Mouse (Mus musculus) neural tube, embryonic 15.5 days (tissue): ENCODE results near the gene Irgq. TPM values are rescaled to one million over a fixed set of nuclear protein-coding genes. Genes with fewer than 3 reads are reported as not detected.
A peak's percentile ranks its signal among the peaks of the same experiment; 100 is the strongest.
"Not testable (repeated sequence)": the region's sequence is repeated elsewhere in the genome, so short reads cannot be mapped to it uniquely, and the experiment has no call there.

Source experiments
- ATAC-seq: fragments of 200-750 bp; cut with Nextera tagmentation; 2 replicates; pipeline ENCODE4 v1.8.0; 2017; ENCODE audit warnings: mild to moderate bottlenecking, moderate TSS enrichment, moderate library complexity; ENCODE audit not compliant: low FRiP score
- H3K27ac ChIP-seq: fragments of 300-500 bp; sonication (generic); replicated peaks from 2 replicates; pipeline ENCODE4 v1.5.1; 2015; ENCODE audit warnings: mild to moderate bottlenecking, inconsistent platforms
- H3K27me3 ChIP-seq: fragments of 300-500 bp; sonication (generic); replicated peaks from 2 replicates; pipeline ENCODE4 v1.6.1; 2015; ENCODE audit warnings: inconsistent platforms
- H3K36me3 ChIP-seq: fragments of 300-500 bp; sonication (generic); 2 replicates; pipeline ENCODE4 v1.6.1; 2015; ENCODE audit warnings: inconsistent platforms
- H3K4me1 ChIP-seq: fragments of 300-500 bp; sonication (generic); 2 replicates; pipeline ENCODE4 v1.6.1; 2015; ENCODE audit warnings: inconsistent platforms
- H3K4me2 ChIP-seq: fragments of 300-500 bp; sonication (generic); 2 replicates; pipeline ENCODE4 v1.6.1; 2015; ENCODE audit warnings: inconsistent platforms, mild to moderate bottlenecking, moderate library complexity
- H3K4me3 ChIP-seq: fragments of 300-500 bp; sonication (generic); replicated peaks from 2 replicates; pipeline ENCODE4 v1.5.1; 2015; ENCODE audit warnings: mild to moderate bottlenecking, inconsistent platforms
- H3K9ac ChIP-seq: fragments of 300-500 bp; sonication (generic); replicated peaks from 2 replicates; pipeline ENCODE4 v1.6.1; 2015; ENCODE audit warnings: mild to moderate bottlenecking, inconsistent platforms
- H3K9me3 ChIP-seq: fragments of 300-500 bp; sonication (generic); replicated peaks from 2 replicates; pipeline ENCODE4 v1.6.1; 2016; ENCODE audit warnings: inconsistent platforms
- WGBS: fragments of 180-500 bp; shearing (Covaris S2); methylation state at CpG from one replicate; pipeline ENCODE4 v1.1.7; 2015; ENCODE audit warnings: mixed read lengths; 5-methylcytosine and 5-hydroxymethylcytosine counted together
- polyA plus RNA-seq: library from polyadenylated mRNA; unstranded; fragments of >200 nt; fragmentation: Nextera tagmentation; extraction: Ambion mirVana; gene quantifications from 2 replicates; pipeline ENCODE4 v1.2.1, GENCODE M21; 2015

Irgq gene
- polyA plus RNA-seq, 1 experiment from 2014 or later: 21.1 TPM

GRCm38 (mm10) chr7:24517077-24517476 is 13.4 kb upstream of the Irgq start:
- H3K27me3 ChIP-seq: no peaks in the 10 kb centered on the region
- H3K4me1 ChIP-seq: peaks cover 23% of the 10 kb centered on the region
- ATAC-seq: peak; percentile 29; the same call in 1 of the 2 replicates
- no peak overlapping the region; the same call in none of the 2 replicates for H3K27ac ChIP-seq
- H3K4me3 ChIP-seq: no peak overlapping the region
- 38% methylated on average over 5 of the region's 5 CpGs for WGBS
- H3K4me2 ChIP-seq: no peak overlapping the region
- no peak overlapping the region for H3K9ac ChIP-seq
- peaks cover 35% of the 10 kb centered on the region for H3K36me3 ChIP-seq
- no peaks in the 10 kb centered on the region for H3K9me3 ChIP-seq

- Histone ChIP-seq H3K4me3 (no peak overlapping the region), H3K9ac (peak overlapping the region; percentile 21; the same call in 1 of the 2 replicates), H3K4me1 (peaks cover 22% of the 10 kb centered on the region), H3K27ac (peak overlapping the region; percentile 66), H3K4me2 (no peak overlapping the region), H3K36me3 (peaks cover 32% of the 10 kb centered on the region), H3K9me3 (no peaks in the 10 kb centered on the region), H3K27me3 (no peaks in the 10 kb centered on the region)
- 38% methylated on average over 6 of the region's 6 CpGs for WGBS
- ATAC-seq: peak; percentile 29; the same call in 1 of the 2 replicates
These were observed 12.8 kb upstream of the Irgq start for GRCm38 (mm10) chr7:24517654-24518053.

GRCm38 (mm10) chr7:24519130-24519529 is 11.4 kb upstream of the Irgq start:
- no peak for ATAC-seq
- peaks cover 14% of the 10 kb centered on the region for H3K4me1 ChIP-seq
- no peak overlapping the region for H3K4me3 ChIP-seq
- H3K27me3 ChIP-seq: no peaks in the 10 kb centered on the region
- 45% methylated on average over 3 of the region's 3 CpGs for WGBS
- no peaks in the 10 kb centered on the region for H3K9me3 ChIP-seq
- H3K36me3 ChIP-seq: peaks cover 28% of the 10 kb centered on the region
- no peak overlapping the region for H3K9ac ChIP-seq
- no peak overlapping the region for H3K27ac ChIP-seq
- H3K4me2 ChIP-seq: no peak overlapping the region

DNA sequence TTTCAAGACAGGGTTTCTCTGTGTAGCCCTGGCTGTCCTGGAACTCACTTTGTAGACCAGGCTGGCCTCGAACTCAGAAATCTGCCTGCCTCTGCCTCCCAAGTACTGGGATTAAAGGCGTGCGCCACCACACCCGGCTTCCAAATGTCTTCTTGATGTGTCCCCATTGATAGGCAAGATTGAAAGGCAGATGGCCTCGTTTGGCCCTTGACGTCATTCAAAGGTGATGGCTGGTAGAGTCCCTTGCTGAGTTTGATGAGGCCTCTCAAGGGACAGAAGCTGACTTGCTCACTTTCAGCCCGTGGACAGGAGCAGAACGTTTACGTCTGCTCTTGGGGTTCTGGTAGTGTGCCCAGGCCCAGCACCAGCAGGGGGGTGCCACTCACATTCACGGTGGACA is 10.4 kb upstream of the Irgq start:
- not testable (repeated sequence) for ATAC-seq
- WGBS: 89% methylated on average over 10 of the region's 10 CpGs
- peaks cover 13% of the 10 kb centered on the region for H3K4me1 ChIP-seq

GRCm38 (mm10) chr7:24522805-24523204 is 7.7 kb upstream of the Irgq start:
- Histone ChIP-seq H3K4me3 (no peak overlapping the region), H3K27me3 (no peaks in the 10 kb centered on the region), H3K4me1 (peaks cover 17% of the 10 kb centered on the region), H3K9ac (no peak overlapping the region), H3K36me3 (peaks cover 6% of the 10 kb centered on the region; the same call in 1 of the 2 replicates), H3K4me2 (no peak overlapping the region), H3K27ac (no peak overlapping the region), H3K9me3 (no peaks in the 10 kb centered on the region)
- ATAC-seq: no peak
- 59% methylated on average over 5 of the region's 5 CpGs for WGBS

More for the DNA sequence above, 10.4 kb upstream of the Irgq start:
- not testable (repeated sequence) for H3K27ac ChIP-seq, H3K4me3 ChIP-seq, H3K27me3 ChIP-seq, H3K9ac ChIP-seq, H3K4me2 ChIP-seq, H3K9me3 ChIP-seq
- H3K36me3 ChIP-seq: peaks cover 19% of the 10 kb centered on the region

GRCm38 (mm10) chr7:24523723-24524122 is 6.8 kb upstream of the Irgq start:
- Histone ChIP-seq H3K36me3 (peaks cover under 1% of the 10 kb centered on the region; the same call in 1 of the 2 replicates), H3K9ac (no peak overlapping the region), H3K27ac (no peak overlapping the region), H3K4me1 (peaks cover 14% of the 10 kb centered on the region), H3K27me3 (no peaks in the 10 kb centered on the region), H3K9me3 (no peaks in the 10 kb centered on the region), H3K4me3 (no peak overlapping the region), H3K4me2 (no peak overlapping the region)
- no peak for ATAC-seq
- WGBS: 89% methylated on average over 6 of the region's 6 CpGs

DNA sequence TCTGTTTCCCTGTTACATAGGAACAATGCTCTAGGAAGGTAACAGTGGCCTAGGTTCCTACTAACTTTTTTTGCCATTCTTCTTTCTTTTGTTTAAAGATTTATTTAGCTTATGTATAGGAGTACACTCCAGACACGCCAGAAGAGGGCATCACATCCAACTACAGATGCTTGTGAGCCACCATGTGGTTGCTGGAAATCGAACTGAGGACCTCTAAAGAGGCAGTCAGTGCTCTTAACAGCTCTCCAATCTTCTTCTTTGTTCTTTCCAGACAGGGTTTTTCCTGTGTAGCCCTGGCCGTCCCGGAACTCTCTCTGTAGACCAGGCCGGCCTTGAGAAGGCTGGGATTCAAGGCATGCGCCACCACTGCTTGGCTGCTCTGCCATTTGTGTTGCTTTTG is 5.5 kb upstream of the Irgq start:
- WGBS: 82% methylated on average over 6 of the region's 6 CpGs
- Histone ChIP-seq H3K4me3 (no peak overlapping the region), H3K36me3 (no peaks in the 10 kb centered on the region), H3K9me3 (no peaks in the 10 kb centered on the region), H3K4me1 (peaks cover 25% of the 10 kb centered on the region), H3K27ac (no peak overlapping the region), H3K27me3 (no peaks in the 10 kb centered on the region), H3K4me2 (no peak overlapping the region), H3K9ac (no peak overlapping the region)
- no peak for ATAC-seq

DNA sequence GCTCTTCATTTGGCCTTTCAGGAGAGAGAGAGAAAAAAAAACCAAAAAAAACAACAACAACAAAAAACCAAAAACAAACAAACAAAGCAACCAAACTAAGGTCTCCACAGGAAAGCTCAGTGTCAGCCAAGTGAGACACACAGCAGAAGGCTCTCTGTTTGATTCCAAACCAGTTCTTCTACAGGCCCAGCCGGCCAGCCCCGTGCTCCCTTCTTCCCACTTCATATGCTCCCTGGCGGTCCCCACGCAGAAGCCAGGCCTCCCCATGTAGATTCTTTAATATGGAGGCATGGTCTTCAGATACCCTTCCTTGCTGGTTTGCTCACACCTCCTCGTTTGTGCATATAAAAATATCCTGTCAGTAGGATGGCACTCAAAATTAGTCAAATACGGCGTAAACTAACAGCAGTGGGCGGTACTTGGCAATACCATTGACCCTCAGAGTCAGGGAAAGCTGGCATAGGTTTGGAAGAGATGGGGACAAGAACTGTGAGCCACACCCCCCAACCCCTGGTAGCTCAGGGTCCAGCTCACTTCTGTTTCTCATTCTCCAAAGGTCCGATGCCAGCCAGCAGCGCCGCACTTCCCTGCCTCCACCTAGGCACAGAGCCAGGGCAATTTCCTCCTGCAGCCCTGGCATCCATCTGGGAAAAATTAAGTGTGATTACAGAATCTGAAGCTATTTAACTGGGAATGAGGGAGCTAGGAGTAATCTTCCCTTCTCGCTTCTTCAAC is 4.6 kb upstream of the Irgq start:
- H3K4me3 ChIP-seq: no peak overlapping the region
- WGBS: 77% methylated on average over 12 of the region's 12 CpGs
- H3K4me1 ChIP-seq: peaks cover 25% of the 10 kb centered on the region
- no peaks in the 10 kb centered on the region for H3K27me3 ChIP-seq
- H3K9me3 ChIP-seq: no peaks in the 10 kb centered on the region
- H3K4me2 ChIP-seq: no peak overlapping the region
- H3K27ac ChIP-seq: peak overlapping the region; percentile 65
- H3K36me3 ChIP-seq: no peaks in the 10 kb centered on the region
- H3K9ac ChIP-seq: peak overlapping the region; percentile 26; the same call in 1 of the 2 replicates
- no peak for ATAC-seq

- Histone ChIP-seq H3K27ac (no peak overlapping the region), H3K4me2 (no peak overlapping the region), H3K27me3 (no peaks in the 10 kb centered on the region), H3K36me3 (peaks cover 9% of the 10 kb centered on the region; the same call in 1 of the 2 replicates), H3K4me1 (peaks cover 51% of the 10 kb centered on the region), H3K9me3 (no peaks in the 10 kb centered on the region), H3K4me3 (no peak overlapping the region), H3K9ac (no peak overlapping the region)
- ATAC-seq: no peak
- whole genome bisulfite sequencing: 95% methylated on average over 11 of the region's 11 CpGs
These were observed 1.6 kb upstream of the Irgq start for GRCm38 (mm10) chr7:24528861-24529260.

- ATAC-seq: peak; percentile 2; the same call in 1 of the 2 replicates
- H3K27me3 ChIP-seq: no peaks in the 10 kb centered on the region
- peak overlapping the region; percentile 71 for H3K9ac ChIP-seq
- H3K9me3 ChIP-seq: no peaks in the 10 kb centered on the region
- H3K4me1 ChIP-seq: peaks cover 58% of the 10 kb centered on the region
- 62% methylated on average over 11 of the region's 11 CpGs for WGBS
- peaks cover 16% of the 10 kb centered on the region; the same call in 1 of the 2 replicates for H3K36me3 ChIP-seq
- peak overlapping the region; percentile 62 for H3K4me3 ChIP-seq
- H3K27ac ChIP-seq: peak overlapping the region; percentile 95
- H3K4me2 ChIP-seq: peak overlapping the region; percentile 93
These were observed 909 bp upstream of the Irgq start for GRCm38 (mm10) chr7:24529580-24529979.

- ATAC-seq: peak; percentile 43
- Histone ChIP-seq H3K36me3 (peaks cover 29% of the 10 kb centered on the region), H3K4me3 (peak overlapping the region; percentile 62), H3K27ac (peak overlapping the region; percentile 95), H3K9ac (peak overlapping the region; percentile 87), H3K9me3 (no peaks in the 10 kb centered on the region), H3K4me1 (peaks cover 58% of the 10 kb centered on the region), H3K27me3 (no peaks in the 10 kb centered on the region), H3K4me2 (peak overlapping the region; percentile 93)
- under 1% methylated on average over 43 of the region's 43 CpGs for WGBS
These were observed 902 bp downstream of the Irgq start for GRCm38 (mm10) chr7:24531211-24531971.
